Mouse (Mus musculus) heart, postnatal 0 days (tissue): ENCODE measurements around the gene 2210016F16Rik.
"Not testable (repeated sequence)": the region's sequence is repeated elsewhere in the genome, so short reads cannot be mapped to it uniquely, and the experiment has no call there.

Experiments
- CTCF ChIP-seq: IDR thresholded peaks from 2 replicates; pipeline ENCODE4 v1.5.1; 2016; ENCODE audit warnings: antibody characterized with exemption, control low read depth, low read depth
- EP300 ChIP-seq: IDR thresholded peaks from 2 replicates; pipeline ENCODE4 v1.6.1; 2016; ENCODE audit warnings: antibody characterized with exemption, low read depth

GRCm38 (mm10) chr13:58365179-58365578 is 19.8 kb downstream of the 2210016F16Rik start:
- not testable (repeated sequence) for TF ChIP-seq CTCF, EP300
